Mouse (Mus musculus) liver, postnatal 0 days (tissue): ENCODE data around the gene Evi2a.

Source experiments
- CTCF ChIP-seq: sonication (generic); IDR thresholded peaks from 2 replicates; pipeline ENCODE4 v1.5.1; 2016; ENCODE audit warnings: antibody characterized with exemption, low read depth
- EP300 ChIP-seq: IDR thresholded peaks from 2 replicates; pipeline ENCODE4 v1.6.1; 2016; ENCODE audit warnings: antibody characterized with exemption, low read depth, mild to moderate bottlenecking

DNA sequence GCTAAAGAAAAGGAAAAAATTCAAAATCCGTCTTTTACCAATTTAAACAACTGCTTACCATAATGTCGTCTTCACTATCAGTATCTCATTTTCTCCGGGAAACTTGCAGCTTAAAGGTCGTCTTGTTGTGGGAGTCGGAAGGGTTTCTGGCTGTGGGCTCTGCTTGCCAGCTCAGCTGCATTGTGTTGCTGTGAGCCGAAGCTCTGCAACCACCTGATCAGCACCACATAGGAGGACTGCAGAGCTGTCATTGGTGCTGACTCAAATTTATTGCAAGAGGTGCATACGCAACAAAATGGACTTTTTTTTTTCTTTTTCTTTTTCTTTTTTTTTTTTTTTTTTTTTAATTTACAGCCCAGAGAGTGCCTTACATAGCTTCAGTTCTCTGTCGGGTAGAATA, 26.6 kb downstream of the Evi2a start, which contains the start of gene Omg:
- TF ChIP-seq CTCF (no peak), EP300 (no peak)
